Mouse (Mus musculus): ENCODE results near the gene Cp.

DNA sequence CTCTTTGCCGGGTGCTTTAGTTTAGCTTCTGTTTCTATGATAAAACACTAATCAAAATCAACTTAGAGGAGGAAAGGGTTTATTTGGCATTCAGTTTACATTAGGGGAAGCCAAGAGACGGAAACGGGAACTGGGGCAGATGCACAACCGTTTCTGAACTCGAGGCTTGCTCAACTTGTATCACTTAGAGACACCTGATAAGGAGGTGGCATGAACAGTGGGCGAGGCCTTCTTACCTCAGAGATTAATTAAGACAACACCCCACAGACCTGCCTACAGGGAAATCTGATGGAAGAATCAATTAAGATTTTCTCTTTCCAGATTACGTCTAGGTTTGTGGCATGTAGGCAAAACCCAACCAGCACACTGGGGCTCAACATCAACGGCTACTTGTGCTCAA, 61.2 kb downstream of the Cp start:
- TF ChIP-seq CTCF (conservative IDR thresholded peaks at IDR 0.05; ENCODE audit: low read length) (no peak), POU5F1 (IDR thresholded peaks at IDR 0.05; ENCODE audit: borderline replicate concordance, low read length) (no peak), NANOG (IDR thresholded peaks at IDR 0.05; ENCODE audit: borderline replicate concordance, low read length) (no peak)

All from E14TG2a.4 (cell line).